Mouse (Mus musculus) erythroblast, embryonic 14.5 days (primary cell): Measurements from ENCODE around the gene Pced1b.
"Not testable (repeated sequence)": the region's sequence is repeated elsewhere in the genome, so short reads cannot be mapped to it uniquely, and the experiment has no call there.

Experiments
- GATA1 ChIP-seq: IDR thresholded peaks from 2 replicates; pipeline ENCODE4 v1.6.1; 2012; ENCODE audit warnings: low read length, inconsistent platforms, mixed read lengths
- TAL1 ChIP-seq: IDR thresholded peaks from 3 replicates; pipeline ENCODE4 v1.6.1; 2012; ENCODE audit warnings: low read length, inconsistent platforms, mixed read lengths

- TF ChIP-seq TAL1, GATA1: not testable (repeated sequence)
Observed at GRCm38 (mm10) chr15:97385174-97385573, 138.3 kb downstream of the Pced1b start.
